Mouse (Mus musculus): ENCODE data around the gene Spryd7.

Spryd7 gene

GRCm38 (mm10) chr14:61535811-61536210, 20.9 kb downstream of the Spryd7 start:
- no peak for DNase-seq (ENCODE audit: low spot score in 2 of 2)

DNA sequence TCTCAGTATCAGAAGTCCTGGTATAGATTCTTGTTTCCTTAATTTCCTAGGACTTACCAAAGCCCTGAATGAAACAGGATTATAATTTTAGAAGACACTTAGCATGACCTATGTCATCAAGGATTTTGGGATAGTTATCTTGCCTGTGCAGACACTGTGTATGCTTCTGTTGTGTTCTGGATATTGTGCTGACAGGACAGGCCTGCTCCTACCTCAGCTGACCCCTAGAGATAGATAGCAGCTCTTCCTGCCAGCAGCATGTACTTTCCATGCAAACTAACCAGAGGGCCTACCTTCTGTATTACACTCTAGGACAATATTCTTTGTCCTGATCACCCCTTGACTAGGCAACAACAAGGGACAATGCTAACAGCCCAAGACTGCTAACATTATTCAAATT, 25.7 kb downstream of the Spryd7 start:
- no peak for DNase-seq (ENCODE audit: low spot score in 2 of 2)

DNA sequence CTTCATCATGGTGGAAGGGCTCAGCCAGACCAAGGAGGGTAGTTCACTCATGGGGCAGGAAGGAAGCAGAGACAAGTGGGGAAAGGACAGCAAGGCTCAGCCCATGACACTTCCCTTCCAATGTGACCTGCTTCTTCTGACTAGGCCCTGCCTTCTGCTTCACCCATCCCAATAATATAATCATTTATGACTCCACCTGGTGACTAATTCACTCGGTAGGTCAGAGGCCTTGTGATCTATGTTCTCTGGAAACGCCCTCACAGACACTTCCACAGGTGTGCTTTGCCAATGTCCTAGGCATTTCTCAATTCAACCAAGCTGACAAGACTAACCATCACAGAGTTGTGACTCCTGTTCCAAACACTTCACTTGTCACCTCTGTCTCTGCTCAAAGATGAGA, 26.3 kb downstream of the Spryd7 start:
- no peak for DNase-seq (ENCODE audit: low spot score in 2 of 2)

- DNase-seq (ENCODE audit: low spot score in 2 of 2): no peak
Observed at GRCm38 (mm10) chr14:61529533-61529932, 27.2 kb downstream of the Spryd7 start.

DNA sequence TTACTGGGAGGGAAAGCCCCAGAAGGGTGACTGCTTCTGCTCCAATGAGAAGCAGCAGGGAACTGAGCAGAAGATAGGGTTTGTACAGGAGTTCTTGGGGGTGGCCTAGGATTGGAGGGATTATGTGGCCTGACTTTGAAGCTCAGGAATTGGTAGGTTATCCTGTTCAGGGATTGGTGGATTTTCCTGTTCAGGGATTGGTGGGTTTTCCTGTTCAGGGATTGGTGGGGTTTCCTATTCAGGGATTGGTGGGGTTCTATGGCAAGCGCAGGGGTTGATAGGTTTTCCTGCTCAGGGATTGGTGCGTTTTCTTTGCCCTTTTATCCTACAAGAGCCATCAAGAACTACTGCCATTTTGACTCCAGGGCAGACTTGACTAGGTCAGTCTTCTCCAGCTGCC, 30.7 kb downstream of the Spryd7 start:
- no peak for DNase-seq (ENCODE audit: low spot score in 2 of 2)

- no peak for DNase-seq (ENCODE audit: low spot score in 2 of 2)
Observed at GRCm38 (mm10) chr14:61523821-61524220, 32.9 kb downstream of the Spryd7 start.

- DNase-seq (ENCODE audit: low spot score in 2 of 2): no peak
Observed at GRCm38 (mm10) chr14:61518659-61519480, 37.8 kb downstream of the Spryd7 start.

- DNase-seq (ENCODE audit: low spot score in 2 of 2): no peak
Observed at GRCm38 (mm10) chr14:61516471-61517426, 39.9 kb downstream of the Spryd7 start.

DNA sequence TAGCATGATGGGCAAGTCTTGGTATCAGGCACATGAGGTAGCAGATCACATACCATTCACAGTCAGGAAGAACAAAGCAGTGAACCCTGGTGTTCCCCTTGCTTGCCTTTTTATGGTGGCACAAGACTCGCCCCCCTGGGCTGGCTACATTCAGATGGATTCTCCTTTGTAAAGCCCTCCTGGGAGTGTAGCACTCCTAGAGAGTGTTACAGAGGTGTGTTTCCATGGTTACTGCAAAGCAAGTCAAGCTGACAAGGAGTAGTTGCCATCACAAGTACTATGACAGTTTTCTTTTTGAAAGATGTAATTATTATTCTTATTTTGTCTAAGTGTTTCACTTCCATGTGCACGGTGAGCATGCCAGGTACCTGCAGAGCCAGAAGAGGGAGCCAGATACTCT, 45.2 kb downstream of the Spryd7 start:
- DNase-seq (ENCODE audit: low spot score in 2 of 2): no peak

DNA sequence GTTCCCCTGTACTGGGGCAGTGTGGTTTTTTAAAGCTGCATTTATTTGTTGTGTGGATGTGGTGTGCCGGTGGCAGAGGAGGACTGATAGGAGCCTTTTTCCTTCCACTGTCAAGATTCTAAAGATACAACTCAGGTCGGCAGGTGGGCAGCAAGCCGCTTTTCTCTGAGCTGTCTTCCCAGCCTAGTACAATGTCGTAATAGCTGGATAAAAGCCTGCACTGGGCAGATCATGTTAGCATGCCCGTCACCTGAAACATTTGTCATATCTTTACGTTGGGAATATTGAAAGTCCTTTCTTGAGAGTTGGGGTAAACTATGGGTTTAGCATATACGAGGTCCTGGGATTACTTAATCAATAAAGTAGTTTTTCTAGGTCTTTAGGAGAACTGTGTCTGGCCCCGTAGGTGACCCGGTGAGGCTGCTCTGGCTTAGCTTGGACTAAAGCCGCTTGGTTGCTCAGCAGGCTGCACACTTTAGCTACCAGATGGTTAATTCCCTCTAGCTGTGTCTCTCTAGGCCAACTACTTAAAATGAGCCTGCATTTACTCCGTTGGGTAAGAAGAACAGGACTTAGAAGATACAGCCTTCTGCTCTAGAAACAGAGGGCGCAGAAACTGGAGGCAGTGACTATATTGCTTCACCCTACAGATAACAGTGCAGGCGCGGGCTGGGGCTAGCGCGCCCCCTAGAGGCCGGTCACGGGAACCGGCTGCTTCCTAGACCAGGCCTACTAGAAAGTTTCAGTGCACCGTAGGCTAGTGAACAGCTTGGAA, 58.8 kb downstream of the Spryd7 start:
- DNase-seq (ENCODE audit: low spot score in 2 of 2): peak; percentile 65 to 66

DNA sequence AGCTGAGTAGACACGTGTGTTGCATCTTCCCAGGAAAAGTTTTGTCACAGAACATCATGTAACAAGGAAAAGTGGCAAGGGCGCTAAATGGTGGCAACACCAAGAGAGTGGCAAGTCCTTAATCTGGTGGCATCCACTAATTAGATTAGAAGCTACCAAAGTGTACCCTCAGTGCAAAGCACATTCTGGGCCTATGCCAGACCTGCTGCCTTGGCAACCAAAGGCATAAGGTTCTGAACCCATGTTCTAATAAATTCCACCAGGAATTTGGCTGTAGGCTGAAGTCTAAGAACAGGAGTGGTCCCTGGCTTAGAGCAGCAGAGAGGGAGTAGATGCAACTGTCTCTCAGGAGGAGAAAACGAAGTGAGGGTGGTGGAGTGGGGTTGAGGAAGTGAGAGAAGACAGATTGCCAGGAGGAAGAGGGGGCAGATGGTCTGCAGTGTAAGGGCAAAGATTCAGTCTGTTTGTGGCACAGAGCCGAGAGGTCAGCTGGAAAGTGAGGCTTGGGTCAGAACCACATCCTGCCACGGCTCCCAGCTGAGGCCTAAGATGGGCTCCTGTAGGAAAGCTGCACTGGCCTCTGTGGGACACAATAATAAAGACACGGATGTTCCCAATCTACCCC, 63.1 kb downstream of the Spryd7 start:
- no peak for DNase-seq (ENCODE audit: low spot score in 2 of 2)

Data from right cerebral cortex, postnatal 36 days (tissue).